Mouse (Mus musculus) CH12.LX (cell line): ENCODE measurements at regions not wholly inside any gene's neighbourhood (a gene's known extent, or its start where the extent isn't known, plus 50 kb on each side); places are given as distances from the start of the nearest gene placed in this dataset.

Source experiments
- DNase-seq: peaks from one replicate; pipeline ENCODE4 v3.0.0-alpha.2; 2013; ENCODE audit errors: extremely low read depth
- H3K27ac ChIP-seq: 2 replicates; pipeline ENCODE4 v1.5.1; 2012; ENCODE audit warnings: low read depth, mild to moderate bottlenecking, control low read depth, moderate library complexity; ENCODE audit not compliant: insufficient read depth
- H3K27me3 ChIP-seq: replicated peaks from 2 replicates; pipeline ENCODE3; 2012; ENCODE audit warnings: inconsistent platforms
- H3K36me3 ChIP-seq, 2 experiments: replicated peaks in 1 of 2; 2 replicates each; pipeline versions ENCODE3 to v1.6.1; 2012; ENCODE audit warnings: inconsistent platforms in 1 of 2, low read length in 1 of 2, mild to moderate bottlenecking in 1 of 2, mixed read lengths in 1 of 2, moderate library complexity in 1 of 2; ENCODE audit not compliant: control insufficient read depth in 1 of 2, insufficient read depth in 1 of 2
- H3K4me1 ChIP-seq, 2 experiments: 2 replicates each; pipeline ENCODE4 v1.6.1; 2012; ENCODE audit warnings: inconsistent platforms in 1 of 2, moderate library complexity in 1 of 2; ENCODE audit not compliant: insufficient read depth in 2 of 2, control insufficient read depth in 1 of 2
- H3K4me2 ChIP-seq: 2 replicates; pipeline ENCODE4 v1.6.1; 2012; ENCODE audit warnings: low read depth, mild to moderate bottlenecking, control low read depth; ENCODE audit not compliant: poor library complexity, insufficient read depth, severe bottlenecking
- H3K4me3 ChIP-seq, 3 experiments: fragments of 150-350 bp in 1 of 3; sonication (generic) in 1 of 3; replicated peaks in 1 of 3; 2 replicates each; pipeline versions ENCODE3 to v1.5.1; 2011 to 2012; ENCODE audit warnings: low read depth in 2 of 3, low read length in 2 of 3, mild to moderate bottlenecking in 2 of 3, moderate library complexity in 2 of 3, control low read depth in 1 of 3, improper control_type of control experiment in 1 of 3, inconsistent platforms in 1 of 3, mixed read lengths in 1 of 3; ENCODE audit not compliant: poor library complexity in 1 of 3
- H3K79me2 ChIP-seq: replicated peaks from 2 replicates; pipeline ENCODE4 v1.6.1; 2012; ENCODE audit warnings: mild to moderate bottlenecking, moderate library complexity; ENCODE audit not compliant: control insufficient read depth, poor library complexity, insufficient read depth, severe bottlenecking; ENCODE audit errors: extremely low read depth
- H3K9ac ChIP-seq: 2 replicates; pipeline ENCODE4 v1.6.1; 2012; ENCODE audit warnings: low read depth, mild to moderate bottlenecking, control low read depth, moderate library complexity; ENCODE audit not compliant: insufficient read depth
- H3K9me3 ChIP-seq: replicated peaks from 2 replicates; pipeline ENCODE3; 2012; ENCODE audit warnings: low read length, inconsistent platforms, mixed read lengths
- BHLHE40 ChIP-seq: IDR thresholded peaks from 2 replicates; pipeline ENCODE4 v1.6.1; 2011; ENCODE audit warnings: mild to moderate bottlenecking, low read depth, low read length, improper control_type of control experiment
- CHD1 ChIP-seq: IDR thresholded peaks from 2 replicates; pipeline ENCODE4 v1.6.1; 2012; ENCODE audit warnings: low read depth, low read length, improper control_type of control experiment, inconsistent platforms
- CHD2 ChIP-seq: IDR thresholded peaks from 2 replicates; pipeline ENCODE4 v1.6.1; 2011; ENCODE audit warnings: low read length, improper control_type of control experiment
- CTCF ChIP-seq, 2 experiments: IDR thresholded peaks in 1 of 2; conservative IDR thresholded peaks in 1 of 2; 2 replicates each; pipeline ENCODE4 v1.5.1; 2011 to 2012; ENCODE audit warnings: low read depth in 2 of 2, low read length in 2 of 2, improper control_type of control experiment in 1 of 2, inconsistent platforms in 1 of 2, mild to moderate bottlenecking in 1 of 2, moderate library complexity in 1 of 2
- E2F4 ChIP-seq: IDR thresholded peaks from 2 replicates; pipeline ENCODE4 v1.6.1; 2011; ENCODE audit warnings: low read depth, low read length, improper control_type of control experiment; ENCODE audit not compliant: insufficient replicate concordance
- ELF1 ChIP-seq: IDR thresholded peaks from 2 replicates; pipeline ENCODE4 v1.6.1; 2014; ENCODE audit warnings: low read depth, mild to moderate bottlenecking, inconsistent platforms, low read length, improper control_type of control experiment
- GABPA ChIP-seq: IDR thresholded peaks from 2 replicates; pipeline ENCODE4 v1.6.1; 2012; ENCODE audit warnings: low read depth, low read length, improper control_type of control experiment, inconsistent platforms; ENCODE audit not compliant: insufficient replicate concordance
- HCFC1 ChIP-seq: IDR thresholded peaks from 2 replicates; pipeline ENCODE4 v1.6.1; 2012; ENCODE audit warnings: low read depth, mild to moderate bottlenecking, inconsistent platforms, low read length, improper control_type of control experiment
- JUND ChIP-seq: conservative IDR thresholded peaks from 2 replicates; pipeline ENCODE4 v1.6.1; 2011; ENCODE audit warnings: low read depth, low read length, improper control_type of control experiment
- KAT2A ChIP-seq: IDR thresholded peaks from 2 replicates; pipeline ENCODE4 v1.6.1; 2012; ENCODE audit warnings: low read length, improper control_type of control experiment, inconsistent platforms; ENCODE audit not compliant: insufficient replicate concordance
- MEF2A ChIP-seq: IDR thresholded peaks from 2 replicates; pipeline ENCODE4 v1.6.1; 2014; ENCODE audit warnings: low read depth, mild to moderate bottlenecking, inconsistent platforms, low read length, improper control_type of control experiment, borderline replicate concordance
- MXI1 ChIP-seq: IDR thresholded peaks from 2 replicates; pipeline ENCODE4 v1.6.1; 2011; ENCODE audit warnings: mild to moderate bottlenecking, low read depth, low read length, improper control_type of control experiment
- NELFE ChIP-seq: IDR thresholded peaks from 2 replicates; pipeline ENCODE4 v1.6.1; 2011; ENCODE audit warnings: low read depth, low read length, improper control_type of control experiment
- POLR2A ChIP-seq: IDR thresholded peaks from 2 replicates; pipeline ENCODE4 v1.6.1; 2011; ENCODE audit warnings: low read depth, mild to moderate bottlenecking, improper control_type of control experiment, low read length
- RAD21 ChIP-seq: IDR thresholded peaks from 2 replicates; pipeline ENCODE4 v1.6.1; 2011; ENCODE audit warnings: low read depth, mild to moderate bottlenecking, low read length, improper control_type of control experiment, moderate library complexity
- RCOR1 ChIP-seq: conservative IDR thresholded peaks from 2 replicates; pipeline ENCODE4 v1.6.1; 2012; ENCODE audit warnings: low read depth, mild to moderate bottlenecking, inconsistent platforms, low read length, improper control_type of control experiment
- SIN3A ChIP-seq: IDR thresholded peaks from 2 replicates; pipeline ENCODE4 v1.6.1; 2012; ENCODE audit warnings: low read length, improper control_type of control experiment, inconsistent platforms
- SMC3 ChIP-seq: IDR thresholded peaks from 2 replicates; pipeline ENCODE4 v1.6.1; 2011; ENCODE audit warnings: low read depth, low read length, improper control_type of control experiment
- USF1 ChIP-seq: IDR thresholded peaks from 2 replicates; pipeline ENCODE4 v1.6.1; 2014; ENCODE audit warnings: low read depth, mild to moderate bottlenecking, inconsistent platforms, low read length, improper control_type of control experiment
- ZMIZ1 ChIP-seq: IDR thresholded peaks from 2 replicates; pipeline ENCODE4 v1.6.1; 2012; ENCODE audit warnings: low read depth, mild to moderate bottlenecking, inconsistent platforms, low read length, improper control_type of control experiment
- ZNF384 ChIP-seq: IDR thresholded peaks from 2 replicates; pipeline ENCODE4 v1.6.1; 2012; ENCODE audit warnings: low read depth, low read length, improper control_type of control experiment, inconsistent platforms
- dilution Hi-C: fragments of 300-500 bp; cut with MboI; formaldehyde crosslinking; loops from 2 replicates; pipeline ENCODE4 v1.14.3; 2020; ENCODE audit warnings: low sequenced_read_pairs; ENCODE audit not compliant: extremely low pct_unique_long_range_greater_than_20kb, extremely low pct_ligation_motif_present
- in situ Hi-C: fragments of 300-500 bp; cut with MboI; formaldehyde crosslinking; loops from 3 replicates; pipeline ENCODE4 v1.14.3; 2019; ENCODE audit warnings: low sequenced_read_pairs, low pct_ligation_motif_present, low pct_unique_long_range_greater_than_20kb, mixed read lengths

DNA sequence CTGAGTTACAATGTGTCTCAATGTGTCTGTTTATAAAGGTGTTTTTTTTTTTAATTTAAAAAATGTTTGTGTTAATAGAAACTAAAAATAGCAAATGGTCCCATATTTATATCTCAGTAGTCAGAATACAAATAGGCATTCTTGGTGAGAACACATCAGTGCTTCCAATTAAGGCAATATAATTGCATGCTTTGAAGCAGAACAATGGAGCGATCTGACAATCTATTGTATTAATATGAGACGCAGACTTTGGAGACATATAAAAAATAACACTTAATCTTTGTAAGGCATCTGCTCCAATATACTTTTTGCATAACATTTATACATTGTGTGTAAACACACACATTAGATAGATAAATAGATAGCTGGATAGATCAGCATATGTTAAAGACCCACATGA is 439.6 kb downstream of the Adgrl2 start:
- Histone ChIP-seq H3K4me1 (no peaks in the 10 kb centered on the region), H3K4me2 (no peak overlapping the region), H3K27ac (no peak overlapping the region), H3K27me3 (no peaks in the 10 kb centered on the region), H3K36me3 (no peaks in the 10 kb centered on the region), H3K9ac (no peak overlapping the region), H3K9me3 (no peaks in the 10 kb centered on the region), H3K79me2 (no peaks in the 10 kb centered on the region), H3K4me3 (no peak overlapping the region)
- in situ Hi-C loops = no loop called here
- no peak for TF ChIP-seq HCFC1
- no peak for TF ChIP-seq BHLHE40
- no peak for TF ChIP-seq CTCF (conservative IDR thresholded peaks at IDR 0.05 in 1 of 2, IDR thresholded peaks at IDR 0.05 in 1 of 2; ENCODE audit: low read depth in 2 of 2, low read length in 2 of 2)
- TF ChIP-seq ZNF384 = no peak
- TF ChIP-seq NELFE = no peak
- TF ChIP-seq GABPA = no peak
- TF ChIP-seq RCOR1 = no peak
- TF ChIP-seq POLR2A = no peak
- no peak for TF ChIP-seq RAD21
- TF ChIP-seq CHD2 = no peak
- TF ChIP-seq SIN3A = no peak
- no peak for TF ChIP-seq MXI1
- TF ChIP-seq ZMIZ1 = no peak
- no peak for TF ChIP-seq CHD1
- no peak for TF ChIP-seq E2F4
- no peak for TF ChIP-seq MEF2A
- no peak for TF ChIP-seq USF1
- dilution Hi-C loops = no loop called here
- DNase-seq = no peak

DNA sequence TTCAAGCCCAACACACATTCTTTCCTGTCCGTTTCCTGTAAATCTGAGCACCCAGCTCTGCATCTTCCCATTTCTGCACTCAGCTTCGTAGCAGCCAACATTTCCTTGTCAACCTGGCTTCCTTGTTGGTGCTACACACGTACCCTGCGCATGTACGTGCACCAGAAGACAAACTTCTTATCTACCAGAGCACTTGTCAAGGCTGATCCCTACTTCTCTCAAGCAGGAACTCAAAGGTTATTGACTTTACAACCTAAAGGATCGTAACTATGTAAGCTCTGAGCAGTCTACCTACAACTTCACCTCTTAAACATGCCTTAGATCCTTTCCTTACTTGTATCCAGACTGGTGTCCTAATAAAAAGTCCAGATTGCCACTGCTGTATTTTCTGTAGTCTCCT is 445.4 kb downstream of the Adgrl2 start:
- H3K27ac ChIP-seq = no peak overlapping the region
- H3K4me2 ChIP-seq = no peak overlapping the region
- no peak for DNase-seq
- dilution Hi-C loops = no loop called here
- H3K79me2 ChIP-seq = no peaks in the 10 kb centered on the region
- H3K36me3 ChIP-seq = no peaks in the 10 kb centered on the region
- no peak overlapping the region for H3K4me3 ChIP-seq
- peaks cover 0 to 6% of the 10 kb centered on the region in 2 experiments; a peak in 1 of 4 replicates for H3K4me1 ChIP-seq
- H3K9me3 ChIP-seq = no peaks in the 10 kb centered on the region
- no peak for TF ChIP-seq ELF1
- no peak for TF ChIP-seq KAT2A
- TF ChIP-seq JUND = no peak
- TF ChIP-seq GABPA = no peak
- TF ChIP-seq SMC3 = no peak
- H3K9ac ChIP-seq = no peak overlapping the region
- in situ Hi-C loops = no loop called here
- no peaks in the 10 kb centered on the region for H3K27me3 ChIP-seq
